Mouse (Mus musculus) heart, postnatal 25 days (tissue): ENCODE measurements around the gene Ceacam2. TPM values are rescaled to one million over a fixed set of nuclear protein-coding genes. Genes with fewer than 3 reads are reported as not detected.
"Not testable (repeated sequence)": the region's sequence is repeated elsewhere in the genome, so short reads cannot be mapped to it uniquely, and the experiment has no call there.

Source experiments
- DNase-seq: peaks from one replicate; pipeline ENCODE4 v3.0.0; 2022; ENCODE audit warnings: low spot score
- intact Hi-C: fragments of 180-260 bp; cut with DNase I; formaldehyde crosslinking; loops from one replicate; pipeline ENCODE4 v1.15.1; 2025
- total RNA-seq, 2 experiments: library from RNA; stranded (reverse); gene quantifications; 2 replicates each; pipeline ENCODE4 v1.2.3; 2021

The Ceacam2 gene
- 1 to 10 TPM; 2.2 to 2.4 TPM for total RNA-seq

DNA sequence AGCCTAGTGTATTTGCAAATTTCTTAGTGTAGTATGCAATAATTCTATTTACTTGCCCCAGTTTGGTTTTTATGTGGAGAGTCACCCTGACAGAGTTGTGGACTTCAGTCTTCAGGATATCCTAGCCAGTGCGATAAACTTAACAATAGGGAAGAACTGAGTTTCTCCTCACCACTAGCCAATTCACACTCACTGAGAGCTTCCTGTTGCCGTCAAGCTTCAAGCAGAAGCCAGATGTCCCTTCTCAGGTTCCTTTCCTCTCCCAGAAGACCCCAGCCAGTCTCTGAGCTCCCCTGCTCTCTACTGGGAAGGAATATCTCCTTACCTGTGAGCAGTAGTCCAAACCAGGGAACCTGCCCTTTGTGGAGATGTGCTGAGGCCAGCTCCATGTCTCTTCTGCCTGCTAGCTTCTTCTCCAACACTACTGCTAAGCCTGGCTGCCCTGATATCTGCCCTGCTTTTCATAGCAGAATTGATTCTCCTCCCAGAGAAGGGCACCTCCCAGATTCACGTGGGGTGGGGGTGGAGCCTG, at the start of gene Ceacam2:
Ceacam2 (minus strand) TSS at position 482 of the 532 bp plus-strand sequence.
- not testable (repeated sequence) for DNase-seq
- intact Hi-C loops, result loop anchor here (5.0 kb wide), 1 partner anchor 762 kb away; the partner anchor contains the start of gene Ceacam10

GRCm38 (mm10) chr7:25585351-25586204, 45.9 kb upstream of the Ceacam2 start:
- no peak for DNase-seq
- intact Hi-C loops, result no loop called here

DNA sequence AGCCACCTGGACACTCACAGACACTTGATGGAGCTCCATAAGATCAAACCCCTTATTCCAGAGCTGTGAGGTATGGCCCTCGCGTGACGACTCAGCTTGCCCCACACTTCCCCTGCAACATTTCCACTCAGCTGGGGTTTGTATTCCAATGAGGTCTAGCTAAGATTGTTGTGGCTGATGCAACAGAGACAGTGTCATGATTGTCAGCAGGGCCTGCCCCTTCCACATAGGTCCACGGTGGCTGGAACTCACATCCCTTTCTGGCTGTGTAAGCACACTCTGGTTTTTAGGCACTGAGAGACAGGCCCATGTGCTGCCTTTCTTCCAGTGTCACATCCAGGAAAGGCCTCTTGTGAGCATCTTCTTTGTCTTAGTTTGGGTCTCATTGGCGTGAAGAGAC, 45.0 kb upstream of the Ceacam2 start:
- intact Hi-C loops, result no loop called here
- DNase-seq, result no peak

GRCm38 (mm10) chr7:25582301-25582810, 42.7 kb upstream of the Ceacam2 start:
- intact Hi-C loops, result no loop called here
- no peak for DNase-seq

DNA sequence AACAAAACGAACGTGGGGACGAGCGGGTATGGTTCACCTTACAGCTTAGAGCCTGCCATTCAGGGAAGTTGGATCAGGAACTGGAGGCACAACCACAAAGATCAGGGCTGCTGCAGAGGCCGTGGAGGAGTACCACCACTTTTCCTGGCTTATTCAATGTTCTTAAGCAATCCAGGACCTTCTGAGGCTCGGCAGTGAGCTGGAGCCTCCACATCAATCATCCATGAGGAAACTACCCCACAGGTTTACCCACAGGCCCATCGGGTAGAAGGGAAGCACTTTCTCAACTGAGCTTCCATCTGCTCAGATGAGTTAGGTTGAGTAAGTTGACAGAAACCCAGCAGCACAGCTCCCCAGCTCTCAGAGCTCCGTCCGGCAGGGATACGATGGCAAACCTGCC, 39.8 kb upstream of the Ceacam2 start:
- intact Hi-C loops, result loop anchor here (5.0 kb wide), 1 partner anchor 742 kb away; no protein-coding TSS in a partner anchor
- no peak for DNase-seq

GRCm38 (mm10) chr7:25576793-25577437, 37.3 kb upstream of the Ceacam2 start:
- DNase-seq, result not testable (repeated sequence)
- intact Hi-C loops, result loop anchor here (5.0 kb wide), 1 partner anchor 740 kb away; no protein-coding TSS in a partner anchor

- not testable (repeated sequence) for DNase-seq
- intact Hi-C loops, result loop anchor here (5.0 kb wide), 1 partner anchor 739 kb away; no protein-coding TSS in a partner anchor
These were observed 36.7 kb upstream of the Ceacam2 start for GRCm38 (mm10) chr7:25576308-25576707.

DNA sequence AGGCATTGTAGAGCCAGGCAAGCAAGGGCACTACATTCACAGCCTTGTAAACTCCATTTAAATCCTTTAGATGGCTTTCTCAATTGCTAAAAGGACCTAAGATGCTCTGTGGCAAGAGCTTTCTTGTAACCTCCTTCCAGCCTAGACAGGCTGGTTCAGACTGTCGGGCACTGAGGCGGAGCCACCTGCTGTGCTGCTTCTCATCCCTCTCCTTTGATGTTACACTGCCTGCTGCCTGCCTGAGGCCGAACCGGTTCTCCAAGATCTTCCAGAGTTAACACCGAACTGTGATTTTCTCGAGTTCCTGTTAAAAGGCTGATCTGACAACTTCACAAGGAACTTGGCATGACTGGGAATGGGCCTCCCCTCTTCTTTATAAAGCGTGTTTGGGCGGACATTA, 36.2 kb upstream of the Ceacam2 start:
- intact Hi-C loops, result loop anchor here (5.0 kb wide), 1 partner anchor 739 kb away; no protein-coding TSS in a partner anchor

DNA sequence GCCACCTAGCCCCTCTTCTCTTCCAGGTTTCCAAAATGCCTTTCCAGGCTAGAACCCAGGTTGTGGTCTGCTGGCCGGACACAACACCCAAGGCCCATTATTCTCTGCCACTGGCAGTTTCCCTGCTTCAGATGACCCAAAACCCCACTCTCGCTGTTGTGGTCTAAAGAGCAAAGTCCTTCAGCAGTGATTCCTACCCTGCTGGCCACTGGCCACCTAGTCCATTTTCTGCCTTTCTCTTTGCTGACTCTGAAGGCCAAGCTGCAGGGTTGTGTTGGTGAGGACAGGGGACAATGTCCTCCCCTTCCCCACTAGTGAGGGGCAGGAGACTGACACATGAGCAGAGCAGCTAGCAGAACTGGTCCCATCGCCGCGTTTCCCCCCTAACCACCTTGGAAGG, 35.4 kb upstream of the Ceacam2 start:
- intact Hi-C loops, result loop anchor here (5.0 kb wide), 1 partner anchor 738 kb away; no protein-coding TSS in a partner anchor
- DNase-seq, result no peak

More for the DNA sequence above, 36.2 kb upstream of the Ceacam2 start:
- DNase-seq, result no peak

- DNase-seq, intact Hi-C loops: not testable (repeated sequence)
These were observed 34.1 kb upstream of the Ceacam2 start for GRCm38 (mm10) chr7:25573806-25574205.

- intact Hi-C loops, result no loop called here
- no peak for DNase-seq
These were observed 29.1 kb upstream of the Ceacam2 start for GRCm38 (mm10) chr7:25568721-25569120.

- intact Hi-C loops, result loop anchor here (2.0 kb wide), 3 partner anchors 55 to 117 kb away; no protein-coding TSS in a partner anchor
- not testable (repeated sequence) for DNase-seq
These were observed 1.8 kb upstream of the Ceacam2 start for GRCm38 (mm10) chr7:25541464-25541863.

DNA sequence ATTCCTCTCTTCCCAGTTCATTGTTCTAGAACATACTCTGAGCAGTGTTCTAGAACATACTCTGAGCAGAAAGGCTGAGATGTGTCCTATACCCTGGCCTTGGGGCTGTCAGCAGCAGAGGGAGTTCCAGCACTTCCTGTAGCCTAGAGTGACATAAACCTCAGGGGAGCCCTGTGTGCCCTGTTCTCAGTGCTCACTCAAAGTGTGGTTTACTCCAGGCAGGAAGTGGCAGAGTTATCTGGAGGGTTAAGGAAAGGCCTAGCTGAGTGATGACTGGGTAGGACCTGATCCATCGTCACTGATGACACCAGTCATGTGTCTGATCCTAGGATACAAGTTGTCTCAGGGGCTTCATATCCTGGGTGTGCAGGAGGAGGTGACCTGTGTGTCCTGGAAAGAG, 297 bp upstream of the Ceacam2 start:
- DNase-seq, result not testable (repeated sequence)
- intact Hi-C loops, result loop anchor here (2.0 to 5.0 kb wide), 4 partner anchors 53 to 763 kb away; partner anchors contain the start of gene Ceacam10

DNA sequence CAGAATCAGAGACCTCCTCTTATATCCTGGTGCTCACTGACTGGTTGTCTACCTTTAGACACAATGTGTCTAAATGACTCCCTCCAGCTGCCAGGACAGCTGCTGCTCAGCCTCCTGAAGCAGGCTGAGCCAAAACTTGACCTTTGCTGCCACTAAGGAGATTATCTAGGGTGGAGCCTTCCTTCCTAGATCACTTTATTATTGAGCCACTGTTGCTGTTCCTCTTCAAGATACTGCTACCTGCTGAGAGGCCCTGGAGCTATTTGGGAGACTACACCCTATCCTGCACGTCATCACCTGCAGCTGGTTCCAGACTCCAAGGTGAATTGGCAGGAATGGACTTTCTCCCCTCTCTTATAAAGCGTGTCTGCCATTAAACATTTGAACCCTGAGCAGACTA, 8.8 kb downstream of the Ceacam2 start:
- DNase-seq, result no peak

DNA sequence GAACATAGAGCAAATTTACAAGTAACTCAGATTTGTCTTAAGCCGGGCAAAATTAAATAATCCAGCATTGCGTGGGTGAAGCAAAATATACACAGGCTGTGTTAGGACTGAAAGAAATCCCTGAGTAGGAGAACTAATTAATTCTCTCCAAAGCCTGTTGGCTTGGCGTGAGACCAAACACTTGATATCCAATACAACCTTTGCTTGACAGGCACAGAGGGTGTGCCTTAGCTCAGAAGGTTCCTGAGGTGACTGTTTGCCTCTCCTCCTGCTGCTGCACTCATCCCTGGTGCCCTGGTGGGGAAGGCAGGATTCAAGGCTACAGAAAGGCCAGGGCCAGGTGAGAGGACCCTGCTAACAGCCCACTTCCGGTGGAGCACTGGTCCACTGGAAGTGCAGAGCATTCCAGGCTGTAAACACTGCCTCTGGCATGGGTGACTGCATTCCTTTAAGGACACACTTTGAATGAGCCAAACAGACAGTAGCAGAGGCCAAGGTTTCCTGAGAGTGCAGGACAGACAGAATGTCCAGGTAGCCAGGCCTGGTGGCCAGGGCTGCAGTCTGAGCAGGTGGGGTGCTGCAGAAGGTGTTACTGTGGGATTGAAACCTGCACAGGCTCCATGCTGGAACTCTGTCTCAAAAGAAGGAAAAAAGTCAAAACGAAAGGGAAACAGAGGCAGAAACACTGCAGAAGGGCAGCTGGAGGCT, 23.4 kb downstream of the Ceacam2 start:
- intact Hi-C loops, DNase-seq: not testable (repeated sequence)

More for the DNA sequence above, 8.8 kb downstream of the Ceacam2 start:
- intact Hi-C loops, result no loop called here

DNA sequence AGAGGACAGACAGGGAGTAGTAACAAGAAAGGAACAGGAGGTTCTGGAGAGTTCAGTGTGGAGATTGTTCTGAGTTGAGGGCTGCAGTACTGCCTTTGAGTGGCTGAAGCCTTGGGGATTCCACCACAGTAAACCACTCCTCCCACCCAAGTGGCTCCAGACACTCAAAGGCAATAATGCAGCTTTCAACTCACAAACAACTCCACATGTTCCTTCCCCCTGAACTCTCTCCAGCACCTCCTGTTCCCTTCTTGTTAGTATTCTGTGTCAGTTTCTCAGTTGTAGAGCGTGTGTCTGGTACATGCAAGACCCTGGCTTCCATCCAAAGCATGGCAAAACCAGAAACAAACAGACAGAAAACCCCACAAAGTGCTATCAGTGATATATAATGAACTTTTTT, 24.0 kb downstream of the Ceacam2 start:
- DNase-seq, intact Hi-C loops: not testable (repeated sequence)

DNA sequence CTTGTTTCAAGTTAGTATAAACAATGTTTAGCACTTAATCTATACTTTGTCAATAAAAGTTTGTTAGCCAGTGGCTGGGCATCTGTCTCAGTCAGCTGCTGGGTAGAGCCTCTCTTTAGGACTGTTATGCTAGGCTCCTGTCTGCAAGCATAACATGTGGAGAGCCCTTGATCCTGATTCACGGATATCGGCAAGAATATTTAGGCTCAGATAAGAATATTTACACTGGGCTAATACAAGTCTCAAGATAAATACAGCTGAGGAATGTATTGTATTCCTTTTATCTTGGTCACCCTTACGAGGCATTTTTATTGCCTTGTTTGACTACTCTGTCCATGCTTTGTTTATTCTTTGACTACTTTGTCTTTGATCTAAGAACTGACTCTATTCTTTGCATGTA, 29.7 kb downstream of the Ceacam2 start:
- no peak for DNase-seq
- intact Hi-C loops, result no loop called here

- DNase-seq, result no peak
- intact Hi-C loops, result no loop called here
These were observed 45.0 kb downstream of the Ceacam2 start for GRCm38 (mm10) chr7:25494649-25495048.

- DNase-seq, intact Hi-C loops: not testable (repeated sequence)
These were observed 49.0 kb downstream of the Ceacam2 start for GRCm38 (mm10) chr7:25490698-25491097.
